Mouse (Mus musculus): ENCODE results near the gene Mdc1. TPM values are rescaled to one million over a fixed set of nuclear protein-coding genes. Genes with fewer than 3 reads are reported as not detected.
A peak's percentile ranks its signal among the peaks of the same experiment; 100 is the strongest.

Gene Mdc1
- polyA plus RNA-seq (2016; fragmentation: Nextera tagmentation; extraction: Ambion mirVana) = 26.9 and 29.3 TPM in 2 replicates

DNA sequence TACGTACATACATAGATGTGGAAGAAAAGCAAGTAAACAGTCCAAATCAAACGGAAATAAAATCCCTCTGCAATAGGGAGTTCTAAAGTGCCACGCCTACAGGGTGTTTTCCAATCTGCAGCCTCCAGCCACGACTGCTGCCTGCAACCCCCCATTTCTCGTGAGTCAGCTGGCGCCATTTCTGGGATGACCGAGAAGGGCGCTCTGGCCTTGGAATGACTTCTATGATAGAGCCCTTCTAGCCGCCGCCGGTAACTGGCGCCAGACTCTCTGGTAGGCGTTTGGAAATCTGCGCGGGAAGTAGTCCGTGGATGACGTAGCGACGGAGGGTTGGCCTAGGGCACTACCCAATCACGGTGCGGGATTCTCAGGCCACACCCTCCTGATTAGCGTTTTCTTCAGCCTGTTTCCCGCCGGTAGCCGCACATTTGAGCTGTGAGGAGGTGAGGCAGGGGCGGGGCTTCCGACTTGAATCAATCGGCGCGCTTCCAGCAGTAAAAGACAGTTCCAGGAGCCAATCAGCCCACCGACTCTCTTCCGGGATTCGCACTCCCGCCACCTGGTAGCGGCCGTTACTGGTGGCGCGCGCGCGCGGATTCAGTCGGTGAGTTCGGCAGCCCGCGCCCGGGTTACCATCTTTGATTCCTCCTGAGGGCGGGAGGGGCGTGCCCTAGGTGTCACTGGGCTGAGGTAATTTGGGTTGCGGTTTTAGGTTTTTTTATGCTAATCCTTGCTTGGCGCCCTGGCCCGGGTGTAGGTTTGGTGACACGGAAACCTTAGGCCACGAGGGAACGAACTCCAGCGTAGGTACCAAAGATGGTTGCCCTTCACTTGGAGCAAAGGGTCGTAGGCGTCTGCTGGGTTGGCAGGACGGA, at the start of gene Mdc1:
Gene Mdc1 (plus strand): TSS at position 440 of the 875 bp plus-strand sequence.
- peaks cover 32% of the 10 kb centered on the region for H3K36me3 ChIP-seq (replicated peaks)
- no peaks in the 10 kb centered on the region for H3K27me3 ChIP-seq (ENCODE audit: poor library complexity, severe bottlenecking)
- DNase-seq (ENCODE audit: extremely low spot score, low spot score) = peak; percentile 100
- H3K27ac ChIP-seq = peak within 1 kb of the TSS; percentile 94
- WGBS = under 1% methylated on average over 59 of the region's 59 CpGs
- H3K4me1 ChIP-seq = peaks cover 36% of the 10 kb centered on the region
- H3K4me3 ChIP-seq = peak within 1 kb of the TSS; percentile 72
- no peaks in the 10 kb centered on the region for H3K9me3 ChIP-seq

DNA sequence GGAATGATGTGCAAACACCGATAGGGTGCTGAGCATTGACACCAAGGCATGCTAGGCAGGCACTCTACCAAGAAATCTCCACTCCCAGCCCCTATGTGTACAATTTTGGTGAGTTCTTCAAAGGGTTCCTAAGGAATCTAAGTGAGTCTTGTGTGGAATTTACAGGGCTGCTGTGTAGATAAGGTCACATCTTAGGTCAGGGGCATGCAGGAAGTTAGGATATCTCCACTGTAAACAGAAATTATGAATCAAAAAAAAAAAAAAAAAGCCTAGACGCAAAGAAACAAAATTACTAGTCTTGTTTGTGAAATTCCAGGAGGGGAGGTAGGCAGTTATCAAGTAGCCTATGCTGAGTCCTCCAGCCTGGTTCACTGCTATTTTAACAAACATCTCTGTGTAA, 48.5 kb upstream of the Mdc1 start:
- no peak for DNase-seq (ENCODE audit: extremely low spot score, low spot score)
- no peaks in the 10 kb centered on the region for H3K9me3 ChIP-seq
- 92% methylated on average over 2 of the region's 2 CpGs for WGBS

DNA sequence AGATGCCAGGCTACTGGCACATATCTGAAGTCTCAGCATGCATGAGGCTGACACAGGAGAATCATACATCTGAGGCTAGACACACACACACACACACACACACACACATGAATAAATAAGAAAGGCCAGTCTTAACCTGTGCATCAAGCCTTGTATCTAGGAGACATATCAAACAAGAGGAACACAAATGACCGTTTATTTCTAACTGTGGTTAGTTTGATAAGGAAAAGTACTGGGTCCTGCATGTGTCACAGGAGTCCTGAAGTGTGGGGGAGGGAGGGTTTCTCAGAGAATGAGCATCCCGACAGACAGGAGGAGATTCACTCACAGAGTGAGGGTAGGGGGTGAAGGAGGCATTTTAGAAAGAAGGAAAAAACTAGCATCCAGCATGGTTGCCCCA, 46.2 kb upstream of the Mdc1 start:
- Histone ChIP-seq H3K4me1 (no peaks in the 10 kb centered on the region), H3K36me3 (replicated peaks) (no peaks in the 10 kb centered on the region), H3K27ac (no peak overlapping the region), H3K9me3 (peaks cover 4% of the 10 kb centered on the region), H3K4me3 (no peak overlapping the region), H3K27me3 (ENCODE audit: poor library complexity, severe bottlenecking) (no peaks in the 10 kb centered on the region)
- DNase-seq (ENCODE audit: extremely low spot score, low spot score) = no peak
- WGBS = 64% methylated on average over 2 of the region's 2 CpGs

More for the DNA sequence above, 48.5 kb upstream of the Mdc1 start:
- H3K4me1 ChIP-seq = no peaks in the 10 kb centered on the region
- no peak overlapping the region for H3K4me3 ChIP-seq
- H3K27ac ChIP-seq = no peak overlapping the region
- no peaks in the 10 kb centered on the region for H3K36me3 ChIP-seq (replicated peaks)
- no peaks in the 10 kb centered on the region for H3K27me3 ChIP-seq (ENCODE audit: poor library complexity, severe bottlenecking)

DNA sequence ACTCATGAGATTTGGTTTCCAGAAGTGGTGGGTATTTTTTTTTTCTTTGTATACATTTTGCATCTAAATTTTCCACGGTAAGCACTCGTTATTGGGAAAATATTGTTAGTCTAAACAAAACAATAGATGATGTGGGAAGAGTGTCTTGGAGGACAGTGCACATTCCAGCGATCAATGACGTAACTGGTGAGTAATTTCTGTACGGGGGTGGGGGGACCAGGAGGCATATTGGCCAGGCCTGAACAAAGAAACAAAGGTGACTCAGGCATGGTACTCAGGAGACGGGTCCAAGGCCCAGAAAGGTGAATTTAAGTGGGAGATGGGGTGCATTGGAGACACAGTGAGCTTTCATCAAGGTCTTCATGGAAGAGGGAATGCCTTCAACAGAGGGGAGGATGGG, 45.7 kb upstream of the Mdc1 start:
- Histone ChIP-seq H3K4me3 (no peak overlapping the region), H3K36me3 (replicated peaks) (no peaks in the 10 kb centered on the region)
- 83% methylated on average over 6 of the region's 6 CpGs for WGBS

DNA sequence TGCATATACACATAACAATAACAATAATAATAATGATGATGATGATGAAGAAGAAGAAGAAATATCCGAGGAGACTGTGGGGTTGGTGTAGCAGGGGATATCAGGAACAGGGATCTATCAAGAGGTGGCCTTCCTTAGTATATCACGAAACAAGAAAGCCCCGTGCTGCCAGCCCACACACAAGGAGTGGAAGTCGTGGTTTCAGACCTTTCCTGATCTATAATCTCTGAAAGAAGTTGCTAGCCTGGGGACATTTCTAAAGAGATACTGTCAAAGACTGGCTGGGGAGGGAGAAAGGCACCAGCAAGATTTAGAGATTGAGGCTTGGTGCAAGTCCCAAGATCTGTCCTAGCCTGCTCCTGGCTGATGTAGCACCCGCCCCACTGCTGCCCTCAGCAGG, 44.5 kb upstream of the Mdc1 start:
- DNase-seq (ENCODE audit: extremely low spot score, low spot score) = no peak
- Histone ChIP-seq H3K36me3 (replicated peaks) (no peaks in the 10 kb centered on the region), H3K9me3 (peaks cover 4% of the 10 kb centered on the region), H3K4me3 (no peak overlapping the region), H3K4me1 (no peaks in the 10 kb centered on the region), H3K27ac (no peak overlapping the region), H3K27me3 (ENCODE audit: poor library complexity, severe bottlenecking) (no peaks in the 10 kb centered on the region)
- WGBS = 72% methylated on average over 5 of the region's 5 CpGs

More for the DNA sequence above, 45.7 kb upstream of the Mdc1 start:
- H3K27ac ChIP-seq = no peak overlapping the region
- no peak for DNase-seq (ENCODE audit: extremely low spot score, low spot score)
- no peaks in the 10 kb centered on the region for H3K27me3 ChIP-seq (ENCODE audit: poor library complexity, severe bottlenecking)
- H3K9me3 ChIP-seq = peaks cover 4% of the 10 kb centered on the region
- no peaks in the 10 kb centered on the region for H3K4me1 ChIP-seq

DNA sequence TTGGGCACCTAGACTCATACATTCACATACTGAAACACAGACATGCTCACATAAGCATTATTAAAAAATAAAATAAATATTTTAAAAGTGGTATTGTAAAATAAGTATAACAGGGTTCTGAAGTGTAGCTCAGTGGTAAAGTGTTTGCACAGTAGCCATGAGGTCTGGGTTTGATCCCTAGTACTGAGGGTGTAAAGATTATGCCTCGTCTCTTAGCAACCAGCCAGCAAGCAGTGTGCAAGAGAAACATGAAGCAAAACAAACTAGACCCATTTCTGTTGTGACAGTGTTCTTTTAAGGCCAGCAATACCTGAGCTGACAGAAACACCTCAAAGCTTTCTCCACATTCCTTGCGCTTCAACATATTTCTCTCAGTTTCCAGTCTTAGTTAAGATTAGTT, 40.4 kb upstream of the Mdc1 start:
- Histone ChIP-seq H3K9me3 (peaks cover 4% of the 10 kb centered on the region), H3K4me1 (no peaks in the 10 kb centered on the region), H3K4me3 (no peak overlapping the region), H3K27ac (no peak overlapping the region), H3K36me3 (replicated peaks) (no peaks in the 10 kb centered on the region), H3K27me3 (ENCODE audit: poor library complexity, severe bottlenecking) (no peaks in the 10 kb centered on the region)
- DNase-seq (ENCODE audit: extremely low spot score, low spot score) = no peak
- WGBS = 76% methylated on average over 2 of the region's 2 CpGs

DNA sequence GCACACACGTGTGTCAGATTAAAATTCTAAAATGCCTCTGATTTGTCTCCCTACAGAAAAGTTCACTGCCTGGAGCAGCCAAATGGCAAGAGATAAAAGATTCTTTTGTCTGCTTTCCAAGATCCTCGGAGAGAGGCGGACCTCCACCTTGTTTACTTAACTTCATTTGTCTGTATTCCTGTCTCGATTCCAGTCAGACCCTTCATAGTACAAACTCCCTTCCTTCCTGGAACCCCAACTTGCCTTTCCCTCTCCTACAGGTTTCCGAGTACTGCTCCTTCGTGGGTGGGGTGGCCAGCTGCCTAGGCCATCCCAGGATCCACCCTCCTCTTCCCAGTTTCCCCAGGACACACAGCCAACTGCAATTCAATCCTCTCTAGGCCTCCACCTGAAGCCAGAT, 38.3 kb upstream of the Mdc1 start:
- H3K27me3 ChIP-seq (ENCODE audit: poor library complexity, severe bottlenecking) = no peaks in the 10 kb centered on the region
- H3K9me3 ChIP-seq = peaks cover 4% of the 10 kb centered on the region
- H3K4me1 ChIP-seq = no peaks in the 10 kb centered on the region
- H3K4me3 ChIP-seq = no peak overlapping the region
- H3K36me3 ChIP-seq (replicated peaks) = no peaks in the 10 kb centered on the region
- DNase-seq (ENCODE audit: extremely low spot score, low spot score) = no peak
- peak overlapping the region; percentile 51; the same call in 1 of the 2 replicates for H3K27ac ChIP-seq
- 65% methylated on average over 6 of the region's 6 CpGs for WGBS

DNA sequence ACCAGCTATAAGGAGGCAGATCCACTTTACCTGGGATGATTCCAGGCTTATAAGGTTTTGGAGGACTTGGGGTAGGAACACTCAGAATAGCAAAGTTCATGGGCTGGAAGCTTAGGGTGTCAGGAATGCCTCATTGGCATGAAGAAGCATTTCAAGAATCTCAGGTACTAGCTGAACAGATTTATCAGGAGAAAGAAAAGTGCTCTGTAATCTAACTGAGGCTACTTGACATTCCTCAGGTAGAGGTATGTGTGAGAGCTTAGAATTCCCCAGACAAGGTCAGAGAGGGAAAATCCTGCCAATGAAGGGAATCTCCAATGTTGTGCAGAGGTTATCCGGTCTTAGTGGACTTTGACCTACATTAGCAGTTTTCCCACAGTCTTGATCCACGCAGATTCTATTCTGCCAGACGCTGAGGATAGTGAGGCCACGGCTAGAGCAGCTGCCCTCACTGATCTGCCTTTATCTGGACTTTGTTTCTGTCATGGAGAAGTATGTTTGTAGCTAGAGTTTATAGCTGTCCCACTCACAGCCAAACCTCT, 37.4 kb upstream of the Mdc1 start:
- no peaks in the 10 kb centered on the region for H3K9me3 ChIP-seq
- 90% methylated on average over 4 of the region's 4 CpGs for WGBS
- no peaks in the 10 kb centered on the region for H3K4me1 ChIP-seq
- DNase-seq (ENCODE audit: extremely low spot score, low spot score) = no peak
- no peaks in the 10 kb centered on the region for H3K27me3 ChIP-seq (ENCODE audit: poor library complexity, severe bottlenecking)
- H3K4me3 ChIP-seq = no peak overlapping the region
- H3K27ac ChIP-seq = no peak overlapping the region
- no peaks in the 10 kb centered on the region for H3K36me3 ChIP-seq (replicated peaks)

DNA sequence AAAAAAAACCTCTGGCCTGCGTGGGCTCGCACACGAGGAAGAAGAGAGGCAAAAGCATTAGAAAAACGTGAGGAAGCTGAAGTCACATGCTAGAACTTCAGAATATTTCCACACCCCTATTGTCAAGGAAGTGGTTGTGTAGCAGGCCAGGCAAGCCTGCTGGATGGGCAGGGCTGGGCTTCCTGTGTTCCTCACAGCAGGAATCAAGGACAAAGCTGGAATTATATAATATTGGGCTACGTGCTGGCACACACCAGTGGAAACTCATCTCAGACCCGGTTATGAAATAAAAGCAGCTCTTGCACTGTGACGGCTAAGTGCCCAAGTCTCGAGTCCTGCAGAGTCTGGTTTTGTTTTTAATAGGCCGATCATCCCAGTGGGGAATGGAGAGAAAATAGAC, 33.2 kb upstream of the Mdc1 start:
- no peak for DNase-seq (ENCODE audit: extremely low spot score, low spot score)
- Histone ChIP-seq H3K27ac (no peak overlapping the region), H3K4me1 (no peaks in the 10 kb centered on the region), H3K4me3 (no peak overlapping the region), H3K9me3 (no peaks in the 10 kb centered on the region), H3K27me3 (ENCODE audit: poor library complexity, severe bottlenecking) (no peaks in the 10 kb centered on the region), H3K36me3 (replicated peaks) (no peaks in the 10 kb centered on the region)
- 82% methylated on average over 9 of the region's 9 CpGs for WGBS

DNA sequence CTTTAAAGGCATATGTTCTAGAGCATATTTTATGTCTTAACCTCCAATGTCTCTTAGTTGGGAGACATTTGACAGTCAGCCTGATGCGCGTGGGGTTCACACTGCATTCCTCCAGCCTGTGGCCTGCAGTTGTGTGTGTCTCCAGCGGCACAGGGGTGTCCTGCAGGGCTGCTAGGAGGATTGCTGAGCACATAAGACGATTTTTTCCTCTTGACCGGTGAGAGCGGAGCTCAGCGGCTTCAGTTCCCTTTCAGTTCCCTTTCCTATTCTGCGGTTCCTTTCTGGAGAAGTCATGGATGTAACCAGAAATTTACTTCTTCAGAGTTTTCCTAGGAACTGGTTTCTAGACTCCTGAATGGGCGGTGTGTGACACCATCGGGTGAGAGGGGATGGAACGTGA, 31.9 kb upstream of the Mdc1 start:
- no peak overlapping the region for H3K27ac ChIP-seq
- no peak for DNase-seq (ENCODE audit: extremely low spot score, low spot score)
- 90% methylated on average over 11 of the region's 11 CpGs for WGBS
- no peak overlapping the region for H3K4me3 ChIP-seq
- H3K4me1 ChIP-seq = no peaks in the 10 kb centered on the region
- no peaks in the 10 kb centered on the region for H3K27me3 ChIP-seq (ENCODE audit: poor library complexity, severe bottlenecking)
- no peaks in the 10 kb centered on the region for H3K9me3 ChIP-seq
- no peaks in the 10 kb centered on the region for H3K36me3 ChIP-seq (replicated peaks)

DNA sequence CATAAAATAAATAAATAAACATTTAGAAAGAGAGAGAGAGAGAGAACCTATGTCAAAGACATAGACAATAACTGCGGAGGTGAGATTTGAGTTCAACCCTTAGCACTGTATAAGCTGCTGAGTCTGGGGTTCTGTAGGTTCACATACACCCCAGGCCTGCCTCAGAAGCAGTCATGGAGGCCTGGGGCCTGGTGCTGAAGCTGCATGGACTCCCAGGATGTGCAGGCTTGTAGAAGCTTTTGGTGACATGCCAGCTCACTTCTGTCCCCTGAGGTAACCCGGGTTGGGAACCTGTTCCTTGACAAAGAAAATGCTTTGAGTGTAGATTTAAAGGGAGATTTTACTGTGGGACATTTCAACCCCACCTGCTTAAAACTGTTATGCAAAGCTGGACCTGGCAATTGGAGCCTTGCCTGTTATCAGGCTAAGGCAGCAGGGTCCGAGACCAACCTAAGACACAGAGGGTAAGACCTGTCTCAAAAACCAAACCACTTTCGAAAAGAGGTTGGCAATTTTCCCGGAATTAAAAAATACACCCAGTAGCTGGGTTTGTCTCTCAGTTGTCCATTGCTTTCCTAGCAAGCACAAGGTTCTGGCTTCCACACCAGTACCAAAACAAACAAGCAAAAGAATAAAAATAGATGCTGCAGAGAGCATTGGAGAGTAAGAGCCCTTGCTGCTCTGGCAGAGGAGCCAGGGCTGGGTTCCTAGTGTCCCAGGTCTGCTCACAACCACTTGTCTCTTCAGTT, 30.2 kb upstream of the Mdc1 start:
- Histone ChIP-seq H3K27me3 (ENCODE audit: poor library complexity, severe bottlenecking) (no peaks in the 10 kb centered on the region), H3K4me3 (no peak overlapping the region), H3K4me1 (0 out of 2 replicates have a peak, but pooled peaks cover under 1% of the 10 kb centered on the region), H3K36me3 (replicated peaks) (no peaks in the 10 kb centered on the region), H3K9me3 (no peaks in the 10 kb centered on the region), H3K27ac (no peak overlapping the region)
- 93% methylated on average over 5 of the region's 5 CpGs for WGBS
- DNase-seq (ENCODE audit: extremely low spot score, low spot score) = no peak

DNA sequence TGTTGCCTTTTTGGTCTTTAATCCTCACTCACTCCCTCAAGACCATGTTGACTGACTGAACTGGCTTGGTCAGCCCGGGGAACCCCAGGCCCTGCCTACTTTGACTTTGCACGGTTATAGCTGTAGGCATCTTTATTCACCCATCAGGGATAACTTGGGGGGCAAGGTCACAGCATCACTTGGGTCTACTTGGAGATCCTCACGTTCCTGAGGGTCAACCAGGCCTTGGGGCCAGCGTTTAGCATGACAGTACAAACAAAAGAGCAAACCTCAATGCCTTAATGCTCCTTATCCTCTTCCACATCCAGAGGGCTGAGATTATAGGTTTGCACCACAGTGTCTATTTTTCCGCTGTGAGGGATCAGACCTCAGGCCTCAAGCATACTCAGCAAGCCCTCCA, 29.0 kb upstream of the Mdc1 start:
- WGBS = 74% methylated on average over 5 of the region's 5 CpGs
- H3K27ac ChIP-seq = no peak overlapping the region
- no peak for DNase-seq (ENCODE audit: extremely low spot score, low spot score)
- no peaks in the 10 kb centered on the region for H3K36me3 ChIP-seq (replicated peaks)
- H3K27me3 ChIP-seq (ENCODE audit: poor library complexity, severe bottlenecking) = 0 out of 2 replicates have a peak, but pooled peaks cover 4% of the 10 kb centered on the region
- H3K9me3 ChIP-seq = no peaks in the 10 kb centered on the region
- no peak overlapping the region for H3K4me3 ChIP-seq
- H3K4me1 ChIP-seq = peaks cover 12% of the 10 kb centered on the region

DNA sequence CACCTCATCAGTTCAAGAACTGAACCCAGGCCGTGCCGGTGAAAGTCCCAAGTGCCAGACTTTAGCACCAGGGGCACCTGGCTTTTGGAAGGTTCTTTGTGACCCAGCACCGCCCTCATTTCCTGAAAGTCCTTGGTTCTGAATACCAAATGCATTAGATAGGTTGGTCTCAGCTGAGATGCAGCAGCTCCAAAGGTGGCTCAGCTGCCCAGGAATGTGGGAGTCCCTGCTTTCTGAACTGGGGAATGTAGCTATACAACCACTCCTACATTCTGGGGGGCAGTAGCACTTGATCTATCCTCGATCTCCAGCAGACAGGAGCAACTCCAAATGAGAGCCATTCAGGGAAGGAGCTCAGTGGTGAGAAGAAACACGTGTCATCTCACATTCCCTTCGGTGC, 28.6 kb upstream of the Mdc1 start:
- no peaks in the 10 kb centered on the region for H3K36me3 ChIP-seq (replicated peaks)
- no peak overlapping the region for H3K4me3 ChIP-seq
- peaks cover 14% of the 10 kb centered on the region for H3K4me1 ChIP-seq
- WGBS = 83% methylated on average over 6 of the region's 6 CpGs
- no peaks in the 10 kb centered on the region for H3K9me3 ChIP-seq
- no peak overlapping the region for H3K27ac ChIP-seq
- DNase-seq (ENCODE audit: extremely low spot score, low spot score) = no peak
- H3K27me3 ChIP-seq (ENCODE audit: poor library complexity, severe bottlenecking) = 0 out of 2 replicates have a peak, but pooled peaks cover 4% of the 10 kb centered on the region
